19 mouse cellular contexts compared by ENCODE assay signal in genomic region chr15:95322744-95323143, GRCm38 (mm10).
A peak's percentile ranks its signal among the peaks of the same experiment; 100 is the strongest.
DNase-seq lines count a peak whose midpoint lies in the region; ATAC-seq and TF ChIP-seq lines count a peak whose summit lies in the region.
"Had no signal": no experiment of that assay in that cellular context is flagged by ENCODE, and none has a peak within 500 bp of the region (broad histone marks: within the 10 kb centered on the region; RNA-seq: fewer than 3 reads in every experiment).

No protein-coding gene starts in this region.

- H3K4me3 ChIP-seq in layer of hippocampus, adult 2 months: no peak overlapping the region
- H3K4me3 ChIP-seq in lung, embryonic 15.5 days: no peak overlapping the region
- H3K4me3 ChIP-seq in lung, postnatal 0 days (ENCODE audit: low read depth, low read length): no peak overlapping the region
- no peak overlapping the region for H3K4me3 ChIP-seq in lung, adult 2 months (replicated peaks; ENCODE audit: extremely low read depth, low read depth, low read length)
- H3K4me3 ChIP-seq: embryonic facial prominence, embryonic 10.5 days; embryonic facial prominence, embryonic 12.5 days; forebrain, embryonic 13.5 days; forebrain, embryonic 15.5 days had no signal

- 0 out of 2 replicates have a peak, but pooled peaks have one; percentile 16 for TF ChIP-seq EP300 in lung, postnatal 0 days (IDR thresholded peaks at IDR 0.05)

- no peak for TF ChIP-seq CTCF in layer of hippocampus, adult 2 months (conservative IDR thresholded peaks at IDR 0.05)
- no peak for TF ChIP-seq CTCF in lung, postnatal 0 days (IDR thresholded peaks at IDR 0.05)
- TF ChIP-seq CTCF in lung, adult 2 months (IDR thresholded peaks at IDR 0.05; ENCODE audit: insufficient read depth, low read length): no peak

- no peaks in the 10 kb centered on the region for H3K9me3 ChIP-seq in lung, embryonic 15.5 days
- no peaks in the 10 kb centered on the region for H3K9me3 ChIP-seq in lung, postnatal 0 days (ENCODE audit: low read length)
- H3K9me3 ChIP-seq: embryonic facial prominence, embryonic 10.5 days; embryonic facial prominence, embryonic 12.5 days; forebrain, embryonic 13.5 days; forebrain, embryonic 15.5 days had no signal

- TF ChIP-seq POLR2A in lung, adult 2 months (IDR thresholded peaks at IDR 0.05; ENCODE audit: borderline replicate concordance, extremely low read depth, low read depth, low read length): no peak

- H3K27me3 ChIP-seq in lung, embryonic 15.5 days: no peaks in the 10 kb centered on the region
- no peaks in the 10 kb centered on the region for H3K27me3 ChIP-seq in lung, postnatal 0 days (replicated peaks; ENCODE audit: insufficient read depth, low read length)
- H3K27me3 ChIP-seq: embryonic facial prominence, embryonic 12.5 days; forebrain, embryonic 13.5 days; forebrain, embryonic 15.5 days had no signal

- DNase-seq in layer of hippocampus, adult 2 months (ENCODE audit: low spot score in 2 of 2): no peak
- DNase-seq in layer of hippocampus, postnatal 10 days (ENCODE audit: low spot score in 2 of 2): no peak
- DNase-seq in lung, postnatal 25 days (ENCODE audit: low spot score): no peak
- peak; percentile 58 for DNase-seq in lung, postnatal 0 days (ENCODE audit: low spot score)
- DNase-seq in lung, adult 2 months: no peak
- DNase-seq in 3T3-L1 (ENCODE audit: low read depth, low spot score): peak; percentile 6
- DNase-seq: adrenal gland, adult 8-10 months; adrenal gland, postnatal 14 days; adrenal gland, postnatal 36 days; cerebellum, adult 11-12 months; cerebellum, adult 2 months; cerebellum, adult 9-10 months; cerebellum, postnatal 10 days; cerebellum, postnatal 25 days had no signal

- no peak overlapping the region for H3K4me2 ChIP-seq in lung, embryonic 15.5 days
- no peak overlapping the region for H3K4me2 ChIP-seq in lung, postnatal 0 days (replicated peaks; ENCODE audit: low read depth, low read length)
- H3K4me2 ChIP-seq: embryonic facial prominence, embryonic 12.5 days; forebrain, embryonic 13.5 days; forebrain, embryonic 15.5 days had no signal

- H3K36me3 ChIP-seq in lung, embryonic 15.5 days: no peaks in the 10 kb centered on the region
- no peaks in the 10 kb centered on the region for H3K36me3 ChIP-seq in lung, postnatal 0 days (ENCODE audit: insufficient read depth, low read length)
- H3K36me3 ChIP-seq: embryonic facial prominence, embryonic 10.5 days; embryonic facial prominence, embryonic 12.5 days; forebrain, embryonic 15.5 days had no signal

- ATAC-seq in lung, embryonic 15.5 days (ENCODE audit: borderline replicate concordance, extremely low read depth, low FRiP score, low TSS enrichment): peak; percentile 42; the same call in 1 of the 2 replicates
- peak; percentile 67 for ATAC-seq in lung, postnatal 0 days
- ATAC-seq: forebrain, embryonic 13.5 days; forebrain, embryonic 15.5 days had no signal

- H3K4me1 ChIP-seq in lung, embryonic 15.5 days: no peaks in the 10 kb centered on the region
- H3K4me1 ChIP-seq in lung, postnatal 0 days (ENCODE audit: insufficient read depth, low read depth, low read length): no peaks in the 10 kb centered on the region
- no peaks in the 10 kb centered on the region for H3K4me1 ChIP-seq in lung, adult 2 months (ENCODE audit: control insufficient read depth, insufficient read depth, low read length)
- H3K4me1 ChIP-seq: embryonic facial prominence, embryonic 12.5 days; forebrain, embryonic 13.5 days; forebrain, embryonic 15.5 days had no signal

- 70% methylated on average over 2 of the region's 2 CpGs for WGBS in lung, embryonic 15.5 days
- WGBS in lung, postnatal 0 days: 64% methylated on average over 2 of the region's 2 CpGs
- 72% methylated on average over 2 of the region's 2 CpGs for WGBS in lung, adult 2 months

- peak overlapping the region; percentile 0; the same call in 1 of the 2 replicates for H3K27ac ChIP-seq in layer of hippocampus, adult 2 months
- no peak overlapping the region for H3K27ac ChIP-seq in lung, embryonic 15.5 days
- no peak overlapping the region for H3K27ac ChIP-seq in lung, postnatal 0 days (ENCODE audit: low read length)
- H3K27ac ChIP-seq: embryonic facial prominence, embryonic 10.5 days; embryonic facial prominence, embryonic 12.5 days; forebrain, embryonic 13.5 days; forebrain, embryonic 15.5 days had no signal

- no peak overlapping the region for H3K9ac ChIP-seq in lung, embryonic 15.5 days
- H3K9ac ChIP-seq in lung, postnatal 0 days (replicated peaks; ENCODE audit: low read depth): no peak overlapping the region
- H3K9ac ChIP-seq: embryonic facial prominence, embryonic 12.5 days; forebrain, embryonic 13.5 days; forebrain, embryonic 15.5 days had no signal

Comparison
In these comparisons a context has a peak if more than half of its experiments do, and no peak if none do; other contexts are left out.
1. DNase-seq: peak in lung, postnatal 0 days (single experiment) and 3T3-L1 (single experiment); none in layer of hippocampus, adult 2 months (0 of 2), layer of hippocampus, postnatal 10 days (0 of 2), lung, postnatal 25 days (single experiment) and lung, adult 2 months (single experiment).